Mouse (Mus musculus) CD4-positive helper T cell, adult 2 months (primary cell): ENCODE results near the gene Tnfrsf19.

ENCODE experiments used
- DNase-seq: peaks from one replicate; pipeline ENCODE4 v3.0.0-alpha.2; 2012; ENCODE audit warnings: low read depth, missing footprints, low spot score

The Tnfrsf19 gene

GRCm38 (mm10) chr14:61020968-61021367 lies 25.3 kb downstream of the Tnfrsf19 start:
- DNase-seq = no peak

- no peak for DNase-seq
Measured at GRCm38 (mm10) chr14:61019880-61020279, 26.4 kb downstream of the Tnfrsf19 start.

GRCm38 (mm10) chr14:61014544-61014943 lies 31.7 kb downstream of the Tnfrsf19 start:
- DNase-seq = no peak

- peak; percentile 62 for DNase-seq
Measured at GRCm38 (mm10) chr14:61012397-61012931, 33.8 kb downstream of the Tnfrsf19 start.

- no peak for DNase-seq
Measured at GRCm38 (mm10) chr14:61011621-61012174, 34.6 kb downstream of the Tnfrsf19 start.

- no peak for DNase-seq
Measured at GRCm38 (mm10) chr14:61005127-61005837, 41.0 kb downstream of the Tnfrsf19 start.

- DNase-seq = no peak
Measured at GRCm38 (mm10) chr14:61003676-61004075, 42.6 kb downstream of the Tnfrsf19 start.

- no peak for DNase-seq
Measured at GRCm38 (mm10) chr14:61000072-61000471, 46.2 kb downstream of the Tnfrsf19 start.

GRCm38 (mm10) chr14:60996556-60996955 lies 49.7 kb downstream of the Tnfrsf19 start:
- DNase-seq = no peak

- DNase-seq = no peak
Measured at GRCm38 (mm10) chr14:60993506-60993905, 52.8 kb downstream of the Tnfrsf19 start.

GRCm38 (mm10) chr14:60993092-60993491 lies 53.2 kb downstream of the Tnfrsf19 start:
- no peak for DNase-seq

- DNase-seq = no peak
Measured at GRCm38 (mm10) chr14:60992144-60992543, 54.1 kb downstream of the Tnfrsf19 start.

- no peak for DNase-seq
Measured at GRCm38 (mm10) chr14:60988228-60988627, 58.1 kb downstream of the Tnfrsf19 start.

- no peak for DNase-seq
Measured at GRCm38 (mm10) chr14:60986926-60987325, 59.4 kb downstream of the Tnfrsf19 start.

GRCm38 (mm10) chr14:60985077-60985476 lies 61.2 kb downstream of the Tnfrsf19 start:
- DNase-seq = no peak

- DNase-seq = no peak
Measured at GRCm38 (mm10) chr14:60984266-60984665, 62.0 kb downstream of the Tnfrsf19 start.

GRCm38 (mm10) chr14:60982126-60982525 lies 64.2 kb downstream of the Tnfrsf19 start:
- no peak for DNase-seq

GRCm38 (mm10) chr14:60980244-60980887 lies 65.9 kb downstream of the Tnfrsf19 start:
- no peak for DNase-seq

GRCm38 (mm10) chr14:60978129-60978528 lies 68.2 kb downstream of the Tnfrsf19 start:
- no peak for DNase-seq

- DNase-seq = no peak
Measured at GRCm38 (mm10) chr14:60976231-60976630, 70.1 kb downstream of the Tnfrsf19 start.

GRCm38 (mm10) chr14:60975736-60976135 lies 70.6 kb downstream of the Tnfrsf19 start:
- DNase-seq = no peak

- no peak for DNase-seq
Measured at GRCm38 (mm10) chr14:60970961-60971360, 75.3 kb downstream of the Tnfrsf19 start.

- DNase-seq = no peak
Measured at GRCm38 (mm10) chr14:60966061-60966460, 80.2 kb downstream of the Tnfrsf19 start.
